Mouse (Mus musculus): ENCODE results near the gene Ankrd11.

GRCm38 (mm10) chr8:123066101-123066683 is 24.1 kb upstream of the Ankrd11 start:
- TF ChIP-seq GATA1 (IDR thresholded peaks at IDR 0.05; ENCODE audit: borderline replicate concordance, low read length) = no peak
- TF ChIP-seq CTCF (IDR thresholded peaks at IDR 0.05; ENCODE audit: low read depth, low read length) = no peak
- TF ChIP-seq POLR2AphosphoS5 (IDR thresholded peaks at IDR 0.05; ENCODE audit: insufficient replicate concordance, low read depth, low read length) = no peak
- no peak for TF ChIP-seq TAL1 (conservative IDR thresholded peaks at IDR 0.05; ENCODE audit: low read depth, low read length)

All from G1E (cell line).